Mouse (Mus musculus) lung, adult 10 weeks (tissue): ENCODE data around the gene Patl2. TPM values are rescaled to one million over a fixed set of nuclear protein-coding genes. Genes with fewer than 3 reads are reported as not detected.

Source experiments
- polyA plus RNA-seq: library from polyadenylated mRNA; stranded (reverse); fragments of 350-450 nt; fragmentation: Illumina TruSeq; extraction: RNeasy Lipid Tissue Mini Kit (QIAGEN cat#74804); gene quantifications from one replicate; pipeline ENCODE4 v1.2.3, GENCODE M21; 2014; ENCODE audit warnings: low read depth, low replicate concordance; ENCODE audit not compliant: insufficient read depth

The Patl2 gene
- not detected for polyA plus RNA-seq

GRCm38 (mm10) chr2:122186106-122186505, at the start of gene Patl2, which contains the start of gene Terb2:
TSS of gene Patl2 (minus strand) at chr2:122186189.
TSS of gene Terb2 (plus strand) at chr2:122186272.

GRCm38 (mm10) chr2:122234611-122235288, 48.8 kb upstream of the Patl2 start, which contains the start of gene Sord:
TSS of gene Sord (plus strand) at chr2:122234749.

GRCm38 (mm10) chr2:122160680-122161079, 25.3 kb downstream of the Patl2 start, which contains the start of gene Trim69:
TSS of gene Trim69 (plus strand) at chr2:122160700.

GRCm38 (mm10) chr2:122147508-122148241, 38.3 kb downstream of the Patl2 start, which contains the start of gene B2m:
TSS of gene B2m (plus strand) at chr2:122147686.

GRCm38 (mm10) chr2:122117961-122118958, 67.7 kb downstream of the Patl2 start, which contains the start of gene Spg11:
TSS of gene Spg11 (minus strand) at chr2:122118386.

Other genes starting within 250 kb of the Patl2 start
- gene Ctdspl2, start 230.2 kb downstream of the Patl2 start, polyA plus RNA-seq = 5.8 TPM
- not detected for gene Mageb3, start 230.1 kb downstream of the Patl2 start, polyA plus RNA-seq
- gene Eif3j1, start 157.6 kb downstream of the Patl2 start, polyA plus RNA-seq = 14.9 TPM
- 3.9 TPM for gene Spg11, start 67.8 kb downstream of the Patl2 start, polyA plus RNA-seq
- 2,063 TPM for gene B2m, start 38.5 kb downstream of the Patl2 start, polyA plus RNA-seq
- 0.13 TPM for gene Trim69, start 25.5 kb downstream of the Patl2 start, polyA plus RNA-seq
- not detected for gene Terb2, start 83 bp upstream of the Patl2 start, polyA plus RNA-seq
- gene Sord, start 48.6 kb upstream of the Patl2 start, polyA plus RNA-seq = 34.0 TPM
- 0.13 TPM for gene Duox2, start 112.3 kb upstream of the Patl2 start, polyA plus RNA-seq
- 0.14 TPM for gene Duoxa2, start 112.7 kb upstream of the Patl2 start, polyA plus RNA-seq
- not detected for gene Duoxa1, start 127.5 kb upstream of the Patl2 start, polyA plus RNA-seq
- gene Duox1, start 129.5 kb upstream of the Patl2 start, polyA plus RNA-seq = not detected
- 4.3 TPM for gene Shf, start 183.0 kb upstream of the Patl2 start, polyA plus RNA-seq
- gene Slc28a2, start 240.3 kb upstream of the Patl2 start, polyA plus RNA-seq = 3.2 TPM